Mouse (Mus musculus) lung, postnatal 10 days (tissue): ENCODE results near the gene Grik3.
A peak's percentile ranks its signal among the peaks of the same experiment; 100 is the strongest.
"Not testable (repeated sequence)": the region's sequence is repeated elsewhere in the genome, so short reads cannot be mapped to it uniquely, and the experiment has no call there.

Experiments
- DNase-seq: peaks from one replicate; pipeline ENCODE4 v3.0.0; 2021

Gene Grik3

GRCm38 (mm10) chr4:125600642-125601041 lies 110.1 kb downstream of the Grik3 start:
- no peak for DNase-seq

GRCm38 (mm10) chr4:125601301-125601700 lies 110.8 kb downstream of the Grik3 start:
- no peak for DNase-seq

DNA sequence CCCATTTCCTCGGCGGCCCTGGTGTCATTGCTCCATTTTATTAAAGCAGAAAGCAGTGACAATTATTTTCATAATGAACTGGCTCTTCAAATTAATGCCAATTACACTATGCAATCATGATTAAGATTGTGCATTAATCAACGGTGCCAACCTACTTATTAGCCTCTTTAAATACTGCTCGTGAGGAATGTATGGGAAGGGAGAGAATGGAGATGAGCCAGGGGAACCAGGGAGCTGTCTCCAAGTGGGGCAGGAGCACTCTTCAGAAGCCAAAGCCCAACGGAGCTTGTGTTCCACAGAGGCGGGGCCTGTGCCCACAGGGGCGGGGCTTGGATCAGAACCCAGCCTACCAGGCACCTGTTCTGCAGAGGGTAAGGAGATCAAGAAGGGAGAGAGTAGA lies 114.0 kb downstream of the Grik3 start:
- DNase-seq = no peak

DNA sequence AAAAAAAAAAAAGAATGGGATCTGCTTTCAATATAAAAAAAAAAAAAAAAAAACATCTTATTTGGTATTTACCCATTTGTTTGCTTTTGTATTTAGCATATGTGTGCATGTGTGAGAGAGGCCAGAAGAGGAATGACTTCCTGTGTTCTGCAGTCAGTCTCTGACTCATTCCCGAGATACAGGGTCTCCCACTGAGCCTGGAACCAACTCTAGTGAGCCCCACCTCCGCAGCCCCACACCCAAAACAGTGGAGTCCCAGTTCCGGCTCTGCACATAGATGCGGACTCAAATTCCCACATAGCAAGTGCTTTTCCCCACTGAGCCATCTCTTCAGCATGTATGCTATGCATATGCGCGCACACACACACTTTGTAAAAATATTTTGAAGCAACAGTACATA lies 115.6 kb downstream of the Grik3 start:
- DNase-seq = no peak

GRCm38 (mm10) chr4:125607397-125608042 lies 117.0 kb downstream of the Grik3 start:
- no peak for DNase-seq

GRCm38 (mm10) chr4:125608896-125609295 lies 118.4 kb downstream of the Grik3 start:
- not testable (repeated sequence) for DNase-seq

DNA sequence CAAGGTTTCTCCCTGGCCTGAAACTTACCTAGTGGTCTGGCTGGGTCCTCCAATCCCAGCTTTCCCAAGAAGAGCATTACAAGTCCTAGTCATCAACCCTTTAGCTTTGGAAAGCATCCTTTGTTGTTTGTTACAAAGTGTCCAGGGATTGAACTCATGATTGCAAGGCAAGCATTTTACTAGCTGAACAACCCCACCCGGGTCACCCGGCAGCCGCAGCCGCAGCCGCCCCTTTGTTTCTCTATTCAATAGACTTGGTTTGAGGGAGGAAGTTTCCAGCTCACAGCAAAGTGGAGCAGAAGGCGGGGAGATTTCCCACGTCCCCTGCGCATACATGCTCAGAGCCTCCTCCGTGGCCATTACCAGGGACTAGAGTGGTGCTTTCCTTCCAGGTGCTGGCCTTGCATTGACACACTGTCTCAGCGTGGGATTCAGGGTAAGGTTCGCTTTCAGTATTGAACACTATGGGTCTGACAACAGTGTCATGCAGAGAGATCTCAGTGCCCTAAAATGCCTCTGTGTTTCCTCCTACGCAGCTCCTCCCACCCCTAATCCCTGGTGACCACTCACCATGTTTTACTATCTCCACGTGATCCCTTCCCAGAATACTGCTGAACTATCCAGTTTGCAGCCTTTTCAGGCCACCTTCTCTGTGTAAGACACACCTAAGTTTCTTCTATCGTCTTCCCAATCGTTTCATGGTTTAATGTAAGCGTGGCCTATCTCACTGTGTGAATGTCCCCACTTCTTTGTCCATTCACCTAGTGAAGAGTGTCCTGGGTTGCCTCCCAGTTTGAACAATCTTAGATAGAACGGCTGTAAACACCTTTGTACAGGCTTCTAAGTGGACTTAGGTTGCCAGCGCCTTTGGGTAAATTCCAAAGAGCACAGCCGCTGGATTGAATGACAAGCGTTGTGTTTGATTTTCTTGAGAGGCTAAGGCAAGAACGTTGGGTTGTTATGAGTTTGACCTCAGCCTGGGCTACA lies 119.1 kb downstream of the Grik3 start:
- DNase-seq = no peak

DNA sequence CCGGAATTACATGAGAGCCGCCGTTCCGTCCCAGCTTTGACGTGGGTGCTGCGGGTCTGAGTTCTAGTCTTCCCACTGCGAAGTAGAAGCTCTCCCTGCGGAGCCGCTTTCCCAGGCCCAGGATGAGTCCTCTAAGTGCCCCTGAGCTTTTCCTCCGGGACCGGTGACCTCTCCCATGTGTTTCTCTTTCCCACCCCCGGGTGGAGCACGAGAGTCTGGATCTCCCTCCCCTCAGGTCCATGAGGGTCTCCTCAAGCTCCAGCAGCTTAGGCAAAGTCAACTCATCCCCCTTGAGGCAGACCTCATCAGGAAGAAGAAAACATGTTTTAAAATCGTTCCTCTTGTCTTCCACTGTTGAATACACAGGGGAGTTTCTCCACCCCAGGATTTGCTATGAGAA lies 127.4 kb downstream of the Grik3 start:
- no peak for DNase-seq

GRCm38 (mm10) chr4:125618524-125619320 lies 128.2 kb downstream of the Grik3 start:
- DNase-seq = no peak

DNA sequence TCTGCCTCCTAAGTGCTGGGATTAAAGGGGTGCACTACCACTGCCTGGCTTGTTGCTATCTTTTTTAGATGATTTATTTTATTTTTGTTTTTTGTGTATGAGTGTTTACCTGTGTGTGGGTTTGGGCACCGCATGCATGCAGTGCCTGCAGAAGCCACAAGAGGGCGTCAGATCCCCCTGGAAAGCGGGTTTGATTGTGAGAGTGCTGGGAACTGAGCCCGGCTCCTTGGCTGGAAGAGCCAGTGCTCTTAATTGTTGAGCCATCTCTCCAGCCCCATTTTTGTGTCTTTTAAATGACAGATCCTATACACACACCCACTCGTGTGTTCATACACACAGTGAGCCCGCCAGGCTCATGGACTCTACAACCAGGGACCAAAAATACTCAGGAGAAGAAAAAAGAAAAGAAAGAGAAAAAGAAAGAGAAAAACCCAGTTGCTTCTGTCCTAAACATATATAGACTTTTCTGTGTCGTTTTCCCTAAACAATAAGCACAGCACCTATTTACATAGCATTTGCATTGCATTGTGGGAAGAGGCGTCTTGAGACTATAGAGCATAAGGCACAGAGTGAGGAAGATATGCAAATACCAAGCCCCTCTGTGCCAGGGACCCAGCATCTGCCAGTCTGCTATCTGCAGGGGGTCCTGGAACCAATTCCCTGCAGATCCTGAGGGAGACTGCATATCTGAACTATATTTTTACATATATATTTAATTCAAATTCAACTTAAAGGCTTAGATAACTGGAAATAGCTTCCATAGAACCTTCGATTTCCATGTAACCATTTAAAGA lies 134.6 kb downstream of the Grik3 start:
- DNase-seq = no peak

GRCm38 (mm10) chr4:125629544-125629943 lies 139.0 kb downstream of the Grik3 start:
- peak; percentile 74 for DNase-seq

DNA sequence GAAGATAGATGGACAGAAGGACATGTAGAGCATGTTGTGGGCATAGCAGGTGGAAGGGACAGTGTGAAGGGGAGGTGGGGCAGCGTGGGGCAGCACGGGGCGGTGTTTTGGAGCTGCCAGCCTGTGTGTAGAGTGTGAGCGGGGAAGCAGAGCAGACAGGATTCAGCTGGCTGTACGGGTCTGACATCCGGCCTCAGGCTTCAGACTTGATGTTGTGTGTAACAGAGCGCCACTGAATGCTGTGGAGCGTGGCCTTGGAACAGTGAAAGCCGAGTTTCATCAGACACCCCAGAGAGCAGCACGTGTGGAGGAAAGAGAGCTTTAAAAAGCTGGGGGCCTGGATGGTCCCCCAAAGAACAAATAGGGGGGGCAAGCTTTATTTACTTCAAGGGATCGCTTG lies 144.5 kb downstream of the Grik3 start:
- peak; percentile 25 for DNase-seq

GRCm38 (mm10) chr4:125636616-125637304 lies 146.3 kb downstream of the Grik3 start:
- peak; percentile 41 for DNase-seq

GRCm38 (mm10) chr4:125637364-125637763 lies 146.9 kb downstream of the Grik3 start:
- DNase-seq = no peak

DNA sequence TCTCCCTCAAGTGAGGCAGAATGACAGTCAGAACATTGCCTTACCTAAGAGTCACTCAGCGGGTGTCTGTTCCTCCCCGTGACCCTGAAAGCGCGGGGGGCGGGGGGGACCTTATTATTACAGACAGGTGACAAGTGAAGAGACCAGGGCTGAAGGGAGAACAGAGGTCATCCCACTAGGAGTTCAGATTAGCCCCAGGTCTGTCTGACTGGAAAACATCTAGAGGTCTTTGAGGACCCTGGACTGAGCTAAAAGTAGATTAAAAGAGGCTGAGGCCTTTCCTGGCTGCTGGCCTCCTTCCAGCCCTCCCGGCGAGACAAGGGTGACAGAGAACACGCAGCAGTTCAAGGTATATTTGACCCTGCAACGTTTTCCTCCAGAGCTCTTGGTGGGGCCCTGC lies 150.0 kb downstream of the Grik3 start:
- no peak for DNase-seq

- DNase-seq = no peak
Measured at GRCm38 (mm10) chr4:125640921-125641663, 150.6 kb downstream of the Grik3 start.

- no peak for DNase-seq
Measured at GRCm38 (mm10) chr4:125644581-125645568, 154.4 kb downstream of the Grik3 start.

- no peak for DNase-seq
Measured at GRCm38 (mm10) chr4:125651676-125652246, 161.3 kb downstream of the Grik3 start.

- DNase-seq = no peak
Measured at GRCm38 (mm10) chr4:125656031-125656430, 165.5 kb downstream of the Grik3 start.
